Mouse (Mus musculus): ENCODE data around the gene Pdcd1lg2.
A peak's percentile ranks its signal among the peaks of the same experiment; 100 is the strongest.

The Pdcd1lg2 gene

DNA sequence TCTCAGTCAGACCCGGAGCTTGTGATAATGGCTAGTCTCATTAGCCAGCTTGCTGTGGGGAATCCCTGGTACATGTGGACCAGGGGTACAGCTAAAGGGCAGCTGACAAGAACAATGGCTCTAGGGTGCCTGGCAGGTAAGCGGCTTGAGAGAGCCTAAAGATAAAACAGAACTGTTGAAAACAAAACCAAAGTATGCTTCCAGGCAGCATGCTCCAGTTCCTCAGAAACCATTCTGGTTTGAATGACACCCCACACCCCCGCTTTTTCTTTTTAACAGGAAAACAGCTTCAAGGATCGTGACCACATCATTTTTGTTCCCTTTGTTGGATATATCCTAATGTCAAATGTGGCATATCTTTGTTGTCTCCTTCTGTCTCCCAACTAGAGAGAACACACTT lies at the start of gene Pdcd1lg2:
TSS of gene Pdcd1lg2 (plus strand) at position 301 of the 400 bp plus-strand sequence.
- DNase-seq (ENCODE audit: low spot score in 2 of 2): no peak

DNA sequence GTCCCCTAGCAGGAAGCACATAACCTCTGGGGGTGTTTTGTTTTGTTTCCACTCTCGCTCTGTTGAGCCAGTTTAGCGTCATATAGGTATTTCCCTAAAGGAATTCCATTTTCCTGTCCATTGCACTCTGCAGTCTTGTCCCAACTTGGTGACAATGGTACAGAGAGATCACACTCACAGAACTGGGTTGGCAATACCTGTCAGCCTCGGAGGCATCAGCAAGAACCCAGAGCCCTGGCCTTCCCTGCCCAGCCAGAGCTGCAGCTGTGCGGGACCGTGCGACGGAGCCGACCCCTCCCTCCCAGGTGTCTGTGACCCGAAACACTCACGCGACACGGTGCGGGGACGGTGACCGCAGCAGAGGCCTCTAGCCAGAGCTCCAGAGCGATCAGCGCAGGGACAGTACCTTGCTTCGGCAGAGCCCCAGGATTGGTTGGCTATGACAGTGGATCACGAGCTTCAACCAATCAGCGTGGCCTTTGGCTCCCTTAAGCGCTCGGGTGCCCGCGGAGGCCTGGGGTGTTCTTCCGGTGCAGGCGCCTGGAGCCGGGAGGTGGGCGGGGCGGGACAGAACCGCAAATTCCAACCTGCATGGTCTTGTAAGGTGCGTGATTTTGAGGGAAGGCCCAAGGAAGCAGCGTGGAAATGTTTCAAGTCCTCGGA lies 49.1 kb upstream of the Pdcd1lg2 start:
- DNase-seq (ENCODE audit: low spot score in 2 of 2): peak; percentile 79 to 89

DNA sequence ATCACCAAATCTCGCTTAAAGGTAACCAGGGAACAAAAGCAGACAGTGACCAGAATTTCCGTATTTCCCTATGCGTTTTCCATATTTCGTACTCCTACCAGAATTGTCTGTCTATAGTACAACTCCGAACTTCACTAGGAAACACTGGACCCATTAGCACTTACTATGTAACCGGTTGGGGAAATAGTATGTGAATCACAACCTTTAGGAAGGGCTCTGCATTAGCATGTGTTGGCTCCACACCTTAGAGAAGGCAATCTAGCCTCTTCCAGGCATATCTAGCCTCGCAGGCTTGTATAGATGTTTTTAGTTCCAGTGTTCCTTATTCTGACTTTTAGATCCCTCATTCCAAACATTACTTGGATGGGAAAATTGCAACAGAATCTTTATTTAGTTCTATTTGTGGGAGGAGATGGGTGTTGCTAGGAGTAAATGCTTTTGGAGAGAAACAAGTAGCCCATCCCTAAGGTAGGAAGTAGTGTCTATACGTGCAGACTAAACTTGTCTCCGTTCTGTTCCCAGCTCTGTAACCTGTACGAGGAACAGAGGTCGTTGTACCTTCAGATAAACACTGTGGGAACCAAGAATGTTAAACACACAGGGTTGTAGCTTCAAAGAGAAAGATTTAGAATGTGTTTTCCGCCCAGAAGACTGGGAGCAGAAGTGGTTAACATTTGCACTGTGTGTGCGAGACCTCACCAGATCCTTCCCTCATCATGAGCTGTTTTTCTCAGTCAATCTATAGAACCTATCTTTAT lies 48.4 kb upstream of the Pdcd1lg2 start:
- DNase-seq (ENCODE audit: low spot score in 2 of 2): no peak

DNA sequence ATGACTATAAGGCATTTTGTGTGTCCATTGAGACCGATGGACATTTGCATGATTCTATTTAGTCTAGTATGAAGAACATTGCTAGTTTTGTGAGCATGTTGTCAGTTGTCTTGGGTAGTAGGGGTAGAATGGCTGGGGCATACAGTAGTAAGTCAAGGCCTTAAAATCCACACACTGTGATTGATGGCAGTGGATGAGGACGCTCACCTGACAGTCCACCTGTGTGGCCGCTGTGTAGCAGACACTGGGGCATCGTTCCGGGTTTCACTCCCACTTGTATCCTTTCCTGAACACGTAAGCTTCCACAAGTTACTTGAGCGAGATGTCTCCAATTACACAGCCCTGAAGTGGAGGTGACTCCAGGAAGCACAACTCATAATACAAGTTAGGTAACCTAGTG lies 47.2 kb upstream of the Pdcd1lg2 start:
- no peak for DNase-seq (ENCODE audit: low spot score in 2 of 2)

DNA sequence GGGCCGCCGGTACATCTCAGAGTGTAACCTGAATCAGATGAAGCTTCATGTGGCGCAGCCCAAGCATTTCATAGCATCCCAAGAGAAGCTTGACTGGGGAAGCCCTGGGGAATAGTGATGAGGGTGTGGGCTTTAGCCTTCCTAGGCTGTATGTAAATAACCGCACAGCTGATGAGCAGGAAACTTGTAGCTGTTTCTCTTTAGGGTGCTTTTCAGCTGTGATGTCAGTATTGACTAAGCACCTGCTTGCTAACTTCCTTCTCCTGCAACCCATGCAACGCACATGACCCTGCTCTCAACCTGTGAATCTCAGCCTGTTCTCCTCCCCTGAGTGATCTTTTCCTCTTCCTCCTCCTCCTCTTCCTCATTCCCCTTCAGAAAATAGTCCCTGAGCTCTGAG lies 46.6 kb upstream of the Pdcd1lg2 start:
- DNase-seq (ENCODE audit: low spot score in 2 of 2): no peak

GRCm38 (mm10) chr19:29365105-29365504 lies 45.6 kb upstream of the Pdcd1lg2 start:
- no peak for DNase-seq (ENCODE audit: low spot score in 2 of 2)

GRCm38 (mm10) chr19:29366226-29366968 lies 44.3 kb upstream of the Pdcd1lg2 start:
- no peak for DNase-seq (ENCODE audit: low spot score in 2 of 2)

- peak; percentile 75 to 79 for DNase-seq (ENCODE audit: low spot score in 2 of 2)
These were observed 43.6 kb upstream of the Pdcd1lg2 start, which contains the start of the genes Plgrkt and Cd274 for GRCm38 (mm10) chr19:29366969-29367622. Gene Plgrkt, minus strand, starts transcription at chr19:29367390. Gene Cd274, plus strand, starts transcription at chr19:29367455.

DNA sequence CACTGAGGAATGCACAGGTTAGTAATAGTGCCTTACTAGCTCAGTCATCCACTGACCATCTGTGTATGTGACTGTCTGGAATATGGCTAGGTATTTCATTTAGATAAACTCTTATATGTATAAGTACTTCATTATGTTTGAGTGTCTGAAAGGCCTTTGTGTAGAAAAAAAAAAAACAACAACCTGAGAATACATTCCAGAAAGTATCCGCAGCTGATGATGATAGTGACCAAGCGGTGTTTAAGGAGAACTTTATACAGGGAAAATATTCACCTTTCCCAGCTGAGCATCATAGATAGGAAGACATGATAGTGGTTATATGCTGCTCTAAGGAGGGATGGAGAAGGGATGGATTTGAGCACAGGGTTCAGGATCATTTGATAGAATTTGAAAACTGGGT lies 42.7 kb upstream of the Pdcd1lg2 start:
- DNase-seq (ENCODE audit: low spot score in 2 of 2): no peak

DNA sequence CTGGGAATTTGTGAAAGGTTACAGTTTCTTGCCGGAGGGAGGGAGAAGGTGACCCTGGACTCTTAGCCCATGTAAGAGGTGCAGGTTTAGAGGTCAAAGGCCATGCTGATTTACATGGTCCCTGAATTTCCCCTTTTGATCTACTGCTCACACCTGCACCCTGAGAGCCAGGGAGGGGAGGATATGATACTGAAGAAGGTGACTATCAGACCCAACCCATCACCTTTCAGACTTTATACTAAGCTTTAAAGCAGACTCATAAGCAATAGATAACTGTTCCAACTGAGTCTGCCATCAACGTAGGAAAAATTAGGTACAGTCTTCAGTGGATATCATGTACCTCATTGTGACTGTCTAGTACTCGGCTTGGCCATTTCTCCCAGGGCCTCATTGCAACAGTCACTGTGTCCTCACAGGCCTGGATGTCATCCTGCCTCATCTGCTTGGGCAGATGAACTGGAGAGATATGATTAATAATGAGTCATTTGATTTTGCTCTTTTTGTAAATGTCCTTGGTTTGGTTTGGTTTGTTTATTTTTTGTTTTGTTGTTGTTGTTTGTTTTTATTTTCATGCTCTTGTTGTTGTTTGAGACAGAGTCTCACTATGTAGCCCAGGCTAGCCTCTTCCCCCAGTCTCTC lies 41.9 kb upstream of the Pdcd1lg2 start:
- DNase-seq (ENCODE audit: low spot score in 2 of 2): no peak

DNA sequence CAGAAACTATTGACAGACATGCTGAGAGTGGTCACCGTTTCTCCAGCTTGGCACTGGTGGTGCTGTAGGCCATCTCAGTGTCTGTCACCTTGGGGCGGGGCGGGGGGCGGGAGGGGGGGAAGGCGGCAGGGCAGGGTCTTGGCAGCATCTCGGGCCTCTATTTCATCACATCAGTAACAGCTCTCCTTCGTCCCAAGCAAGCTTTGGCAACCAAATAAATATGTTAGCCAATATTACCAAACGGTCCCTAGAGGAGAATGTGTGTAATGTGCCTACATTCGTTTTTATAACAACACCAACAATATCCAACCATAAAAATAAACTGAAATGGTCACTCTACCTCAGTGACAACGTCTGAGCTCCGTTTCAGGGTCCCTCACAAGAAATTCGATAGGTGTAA lies 40.6 kb upstream of the Pdcd1lg2 start:
- DNase-seq (ENCODE audit: low spot score in 2 of 2): no peak

DNA sequence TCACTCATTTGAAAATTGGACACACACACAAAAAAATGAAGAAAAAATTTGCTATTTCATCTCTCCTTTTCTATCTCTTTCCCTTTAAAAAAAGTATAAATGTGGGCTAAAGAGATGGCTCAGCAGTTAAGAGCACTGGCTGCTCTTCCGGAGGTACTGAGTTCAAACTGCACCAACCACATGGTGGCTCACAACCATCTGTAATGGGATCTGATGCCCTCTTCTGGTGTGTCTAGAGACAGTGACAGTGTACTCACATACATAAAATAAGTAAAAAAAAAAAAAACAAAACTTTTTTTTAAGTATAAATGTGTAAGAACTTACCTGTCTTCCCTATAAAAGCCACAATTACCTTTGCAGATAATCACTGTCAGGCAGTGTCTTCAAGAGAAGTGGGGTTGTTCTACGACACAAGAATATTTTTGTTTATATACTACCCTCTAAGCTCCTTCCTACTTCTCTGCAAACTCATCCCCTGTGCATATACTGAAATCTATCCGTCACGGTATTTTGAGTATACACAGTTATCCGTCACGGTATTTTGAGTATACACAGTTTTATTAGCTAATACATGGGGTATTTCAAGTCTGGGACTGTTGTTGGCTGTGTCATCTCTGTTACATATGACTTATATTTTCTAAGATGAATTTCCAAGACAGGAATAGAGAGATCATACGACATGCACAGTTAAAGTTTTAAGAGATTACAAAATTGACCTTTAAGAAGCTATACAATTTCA lies 40.0 kb upstream of the Pdcd1lg2 start:
- DNase-seq (ENCODE audit: low spot score in 2 of 2): no peak

GRCm38 (mm10) chr19:29371284-29372081 lies 39.2 kb upstream of the Pdcd1lg2 start:
- no peak for DNase-seq (ENCODE audit: low spot score in 2 of 2)

GRCm38 (mm10) chr19:29372138-29372537 lies 38.6 kb upstream of the Pdcd1lg2 start:
- peak in 1 of 2 experiments; percentile 28 for DNase-seq (ENCODE audit: low spot score in 2 of 2)

- no peak for DNase-seq (ENCODE audit: low spot score in 2 of 2)
These were observed 38.1 kb upstream of the Pdcd1lg2 start for GRCm38 (mm10) chr19:29372621-29373020.

DNA sequence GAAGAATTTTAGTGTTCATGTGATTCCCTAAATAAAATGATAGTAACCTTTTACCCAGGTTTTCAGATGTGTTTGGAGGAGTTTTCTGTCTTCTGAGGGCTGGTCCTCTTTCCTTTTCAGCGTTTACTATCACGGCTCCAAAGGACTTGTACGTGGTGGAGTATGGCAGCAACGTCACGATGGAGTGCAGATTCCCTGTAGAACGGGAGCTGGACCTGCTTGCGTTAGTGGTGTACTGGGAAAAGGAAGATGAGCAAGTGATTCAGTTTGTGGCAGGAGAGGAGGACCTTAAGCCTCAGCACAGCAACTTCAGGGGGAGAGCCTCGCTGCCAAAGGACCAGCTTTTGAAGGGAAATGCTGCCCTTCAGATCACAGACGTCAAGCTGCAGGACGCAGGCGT lies 37.3 kb upstream of the Pdcd1lg2 start:
- DNase-seq (ENCODE audit: low spot score in 2 of 2): no peak

DNA sequence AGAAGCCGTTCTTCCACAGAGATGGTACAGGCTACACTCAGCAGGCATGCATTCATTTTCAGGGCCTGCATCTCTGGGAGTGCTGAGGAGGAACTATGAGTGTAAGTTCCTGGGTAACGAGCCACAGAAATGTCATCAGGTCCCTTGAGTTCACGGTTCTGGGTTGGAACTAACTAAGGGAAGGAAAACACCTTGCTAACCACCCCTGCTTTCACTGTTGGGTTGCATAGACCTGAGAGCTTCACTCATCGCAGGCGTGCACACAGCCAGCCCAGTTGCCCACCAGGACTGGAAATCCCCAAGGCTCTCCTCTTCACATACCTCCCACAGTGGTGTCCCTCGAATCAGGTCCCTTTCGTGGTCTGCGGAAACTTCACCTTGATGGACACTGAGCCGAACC lies 35.8 kb upstream of the Pdcd1lg2 start:
- no peak for DNase-seq (ENCODE audit: low spot score in 2 of 2)

DNA sequence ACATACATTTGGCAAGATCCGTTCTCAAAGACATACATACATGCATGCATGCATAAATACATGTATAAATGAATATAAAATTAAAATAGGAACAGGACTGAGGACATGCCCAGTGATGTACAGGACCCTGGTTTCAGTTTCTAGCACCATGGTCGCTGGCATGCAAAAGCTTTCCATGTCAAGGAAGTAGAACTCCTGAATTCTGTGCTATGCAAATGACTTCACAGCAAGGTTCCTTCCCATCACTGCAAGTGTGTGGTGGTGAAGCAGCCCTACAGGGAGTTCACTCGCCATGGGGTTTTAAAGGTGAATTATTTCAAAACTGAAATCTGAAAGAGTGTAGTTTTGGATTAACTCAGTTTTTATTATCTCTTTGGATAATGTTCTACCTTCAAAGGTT lies 34.3 kb upstream of the Pdcd1lg2 start:
- DNase-seq (ENCODE audit: low spot score in 2 of 2): no peak

- no peak for DNase-seq (ENCODE audit: low spot score in 2 of 2)
These were observed 30.7 kb upstream of the Pdcd1lg2 start for GRCm38 (mm10) chr19:29379839-29380603.

Data from urinary bladder, postnatal 36 days (tissue).